Mouse (Mus musculus) mesoderm, embryonic 11.5 days (tissue): ENCODE data around the gene Smim6.

ENCODE experiments used
- DNase-seq: peaks from one replicate; pipeline ENCODE4 v3.0.0-alpha.2; 2012; ENCODE audit warnings: low read depth, low spot score

Gene Smim6

DNA sequence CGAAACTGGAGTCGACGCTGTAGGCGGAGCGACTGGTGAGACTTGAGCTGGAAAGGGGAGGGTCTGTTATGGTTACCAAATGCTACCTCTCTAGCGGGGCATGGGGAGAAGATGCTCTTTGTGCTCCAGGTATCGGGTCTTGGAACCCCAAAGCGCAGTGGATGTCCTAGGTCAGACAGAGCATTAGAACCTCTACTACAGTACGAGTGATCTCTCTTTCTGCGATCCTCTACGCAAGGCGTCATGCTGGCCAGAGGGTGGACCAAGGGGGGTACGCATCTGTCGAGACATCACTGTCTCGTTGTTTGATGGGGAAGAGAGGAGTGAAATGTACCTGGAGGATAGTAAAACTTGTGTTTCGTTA is 21.9 kb downstream of the Smim6 start:
- no peak for DNase-seq

DNA sequence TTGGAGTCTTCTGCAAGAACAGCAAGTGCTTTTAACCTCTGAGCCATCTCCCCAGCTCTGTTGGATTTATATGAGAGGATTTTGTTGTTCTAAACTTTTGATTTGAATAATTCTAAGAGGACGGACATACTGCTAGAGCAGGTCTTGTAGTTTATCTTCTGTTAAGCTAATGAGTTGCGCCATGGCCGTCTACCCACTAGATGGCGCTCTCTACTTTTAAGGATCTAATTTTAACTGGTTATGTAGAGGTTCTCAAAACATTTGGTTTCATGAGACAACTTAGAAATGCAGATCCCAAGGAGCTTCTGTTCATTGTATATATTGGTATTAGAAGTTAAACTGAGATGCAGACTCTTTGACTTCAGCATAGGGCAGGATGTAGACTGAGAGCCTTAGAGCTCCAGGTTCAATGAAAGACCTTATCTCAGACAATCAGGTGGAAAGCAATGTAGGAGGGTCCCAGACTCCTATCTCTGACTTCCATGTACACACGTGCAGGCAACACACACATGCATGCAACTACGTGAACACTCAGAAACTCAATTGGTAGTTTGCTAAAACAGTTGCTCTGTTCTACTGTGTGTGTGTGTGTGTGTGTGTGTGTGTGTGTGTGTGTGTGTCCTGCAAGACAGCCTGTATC is 28.0 kb downstream of the Smim6 start:
- peak; percentile 71 for DNase-seq

- no peak for DNase-seq
Observed at GRCm38 (mm10) chr11:115941980-115942379, 30.2 kb downstream of the Smim6 start.

DNA sequence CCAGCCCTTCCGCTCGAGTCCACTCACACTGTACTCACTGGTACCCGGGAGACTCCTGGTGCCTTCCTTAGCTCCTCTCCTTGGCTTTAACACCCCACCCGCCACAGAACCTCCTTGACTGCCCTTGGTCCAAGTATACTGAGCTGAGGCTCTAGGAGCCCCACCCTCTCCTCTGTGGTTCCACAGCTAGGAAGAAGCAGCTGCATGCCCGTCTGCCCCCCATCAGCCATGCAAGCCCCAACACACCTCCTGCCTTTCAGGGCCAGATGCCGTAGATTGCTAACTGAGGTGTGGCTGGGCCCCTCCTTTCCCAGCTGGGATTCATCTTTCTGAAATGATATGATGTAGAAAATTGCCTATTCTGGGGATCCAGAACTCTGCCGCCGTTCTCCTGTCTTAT is 33.4 kb downstream of the Smim6 start:
- no peak for DNase-seq

DNA sequence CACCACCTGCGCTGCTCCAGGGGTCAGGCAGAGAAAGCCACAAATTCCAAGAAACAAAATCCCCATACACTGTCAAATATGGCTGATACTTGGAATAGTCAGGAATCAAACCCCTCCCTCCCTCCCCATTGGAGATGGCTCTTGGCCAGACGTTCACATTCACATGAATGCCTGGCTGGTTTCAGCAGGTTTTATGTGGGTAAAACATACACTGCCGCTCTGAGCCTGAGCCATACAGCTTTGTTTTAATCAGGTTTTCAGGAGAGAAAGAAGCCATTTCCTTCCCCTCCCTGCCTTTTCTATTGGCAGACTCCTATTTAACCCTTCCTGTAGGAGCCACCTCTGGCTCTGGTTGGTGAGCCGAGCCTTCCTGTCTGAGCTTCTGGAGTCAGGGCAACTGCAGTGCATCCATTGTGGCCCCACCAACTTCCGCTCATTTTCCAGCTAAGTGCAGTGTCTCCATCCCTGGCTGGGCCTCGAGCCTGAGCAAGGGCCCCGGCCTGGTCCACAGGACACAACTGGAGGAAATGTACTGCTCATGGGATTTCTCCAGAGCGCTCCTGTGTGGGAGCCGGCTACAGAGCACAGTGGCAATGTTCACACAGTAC is 34.5 kb downstream of the Smim6 start:
- DNase-seq: no peak

GRCm38 (mm10) chr11:115948316-115948715 is 36.5 kb downstream of the Smim6 start:
- DNase-seq: no peak

DNA sequence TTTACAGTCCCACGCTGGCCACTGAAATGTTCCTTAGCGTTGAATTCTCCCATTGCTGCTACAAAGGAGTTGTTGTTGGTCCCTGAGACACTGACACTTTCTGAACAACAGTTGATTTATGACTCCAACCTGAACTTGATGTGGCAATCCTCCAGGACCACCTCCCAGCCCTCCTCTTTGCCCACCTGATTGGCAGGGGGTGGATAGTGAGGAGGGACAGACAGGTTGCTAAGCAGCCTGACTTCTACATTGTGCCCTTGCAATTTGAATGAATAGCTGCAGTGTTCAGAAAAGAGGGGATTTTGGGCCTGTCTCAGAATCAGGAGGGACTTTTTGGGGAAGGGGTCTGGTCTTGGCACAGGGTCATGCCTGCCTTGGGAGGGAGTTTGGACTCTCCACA is 38.9 kb downstream of the Smim6 start:
- no peak for DNase-seq

- no peak for DNase-seq
Observed at GRCm38 (mm10) chr11:115954712-115955111, 42.9 kb downstream of the Smim6 start.

DNA sequence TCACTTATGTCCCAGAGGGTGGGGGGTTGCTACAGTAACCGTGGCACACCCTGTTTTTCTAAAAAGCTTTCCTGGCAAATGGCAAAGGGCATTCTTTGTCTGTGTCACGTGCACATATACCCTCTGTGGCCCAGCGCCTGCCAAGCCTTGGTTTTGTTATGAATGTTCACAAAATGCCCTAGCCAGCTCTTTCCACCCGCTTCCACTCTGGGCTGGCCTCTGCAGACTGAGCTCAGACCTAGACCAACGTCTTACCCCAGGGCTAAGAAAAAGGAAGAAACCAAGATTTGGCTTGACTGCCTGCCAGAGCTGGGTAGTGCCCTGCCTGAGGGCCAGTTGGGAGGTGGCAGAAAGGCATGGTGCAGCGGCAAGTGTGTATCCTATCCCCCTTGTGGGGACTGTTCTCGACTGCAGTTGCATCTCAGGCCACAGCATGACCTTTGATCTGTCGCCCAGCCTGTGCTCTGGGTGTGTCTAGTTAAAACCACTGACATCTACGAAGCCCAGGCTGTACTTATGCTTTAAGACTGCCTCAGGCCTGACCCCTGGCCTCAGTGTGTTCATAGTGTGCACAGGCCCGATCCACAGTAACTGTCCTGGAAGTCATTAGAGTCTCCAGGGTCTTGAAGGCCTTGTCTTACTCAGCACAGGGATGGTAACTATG is 43.5 kb downstream of the Smim6 start:
- DNase-seq: no peak

DNA sequence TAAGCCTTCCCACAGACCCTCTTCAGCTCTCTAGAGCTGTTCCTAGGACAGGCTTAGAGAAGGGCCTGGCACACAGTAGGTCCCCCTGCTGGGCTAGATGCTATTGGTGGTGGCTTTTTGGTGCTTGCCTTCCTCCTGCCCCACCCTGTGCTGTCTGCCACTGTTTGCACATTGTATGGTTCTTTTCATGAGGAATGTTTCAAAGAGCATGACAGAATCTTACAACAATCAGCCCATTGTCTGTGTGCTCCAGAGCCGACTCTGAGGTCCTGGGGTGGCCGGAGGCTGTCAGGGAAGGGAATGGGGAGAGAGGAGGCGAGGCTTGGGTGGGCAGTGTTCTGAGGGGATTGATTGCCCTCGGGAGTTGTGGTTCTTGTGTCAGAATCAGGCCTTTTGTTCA is 44.6 kb downstream of the Smim6 start:
- DNase-seq: peak; percentile 80

- no peak for DNase-seq
Observed at GRCm38 (mm10) chr11:115957971-115958370, 46.2 kb downstream of the Smim6 start.

- no peak for DNase-seq
Observed at GRCm38 (mm10) chr11:115959018-115959417, 47.2 kb downstream of the Smim6 start.

GRCm38 (mm10) chr11:115962651-115963412 is 51.0 kb downstream of the Smim6 start:
- no peak for DNase-seq
